Mouse (Mus musculus) embryo, embryonic 9.5 days (tissue): ENCODE measurements around the gene Zfp202.

Experiments
- DNase-seq: peaks from one replicate; pipeline ENCODE4 v3.0.0-alpha.2; 2017; ENCODE audit errors: extremely low spot score

Gene Zfp202

GRCm38 (mm10) chr9:40240311-40240710, 48.2 kb downstream of the Zfp202 start:
- DNase-seq = no peak

- DNase-seq = peak; percentile 74
These were observed 49.2 kb downstream of the Zfp202 start for GRCm38 (mm10) chr9:40241223-40241801.

- DNase-seq = peak; percentile 41
These were observed 50.1 kb downstream of the Zfp202 start for GRCm38 (mm10) chr9:40241951-40242888.

- no peak for DNase-seq
These were observed 53.4 kb downstream of the Zfp202 start for GRCm38 (mm10) chr9:40245466-40245865.

GRCm38 (mm10) chr9:40245974-40246665, 54.0 kb downstream of the Zfp202 start:
- no peak for DNase-seq

GRCm38 (mm10) chr9:40246702-40247101, 54.6 kb downstream of the Zfp202 start:
- no peak for DNase-seq

GRCm38 (mm10) chr9:40249106-40249505, 57.0 kb downstream of the Zfp202 start:
- DNase-seq = no peak

GRCm38 (mm10) chr9:40252459-40252858, 60.3 kb downstream of the Zfp202 start:
- no peak for DNase-seq
